10 mouse cellular contexts compared by ENCODE assay signal in the genomic region with DNA sequence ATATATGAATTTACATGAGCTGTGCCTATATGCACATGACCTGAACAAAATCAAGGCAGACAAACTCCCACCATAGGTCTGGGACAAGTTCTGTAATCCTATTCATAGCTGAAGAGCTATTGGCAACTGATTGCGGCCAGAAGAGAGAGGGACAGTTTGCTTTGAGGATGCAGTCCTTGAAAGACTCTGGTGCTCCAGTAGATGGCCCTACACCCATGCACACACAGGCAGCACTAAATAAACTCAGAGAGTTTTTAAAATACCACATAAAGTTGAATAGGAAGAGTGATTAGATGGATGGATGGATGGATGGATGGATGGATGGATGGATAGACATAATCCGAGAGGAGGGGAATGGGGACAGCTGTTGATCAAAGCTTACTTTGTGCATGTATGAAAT.
A peak's percentile ranks its signal among the peaks of the same experiment; 100 is the strongest.
DNase-seq lines count a peak whose midpoint lies in the region; ATAC-seq and TF ChIP-seq lines count a peak whose summit lies in the region.
"Had no signal": no experiment of that assay in that cellular context is flagged by ENCODE, and none has a peak within 500 bp of the region (broad histone marks: within the 10 kb centered on the region; RNA-seq: fewer than 3 reads in every experiment).

No protein-coding gene starts in this region.

- peak; percentile 53 for TF ChIP-seq CTCF in kidney, postnatal 0 days (IDR thresholded peaks at IDR 0.05; ENCODE audit: low read depth)
- TF ChIP-seq CTCF in ES-Bruce4 (IDR thresholded peaks at IDR 0.05; ENCODE audit: low read depth, low read length): peak; percentile 9
- TF ChIP-seq CTCF in lung, adult 2 months (IDR thresholded peaks at IDR 0.05; ENCODE audit: insufficient read depth, low read length): peak; percentile 53

- no peaks in the 10 kb centered on the region for H3K36me3 ChIP-seq in forebrain, embryonic 11.5 days (ENCODE audit: control insufficient read depth, insufficient read depth, low read length)
- H3K36me3 ChIP-seq in forebrain, embryonic 10.5 days (replicated peaks): no peaks in the 10 kb centered on the region
- no peaks in the 10 kb centered on the region for H3K36me3 ChIP-seq in kidney, postnatal 0 days (ENCODE audit: insufficient read depth, low read length)
- H3K36me3 ChIP-seq in kidney, embryonic 14.5 days (ENCODE audit: control insufficient read depth, insufficient read depth, low read length): no peaks in the 10 kb centered on the region
- H3K36me3 ChIP-seq in ES-Bruce4 (ENCODE audit: control insufficient read depth, insufficient read depth, low read length, poor library complexity, severe bottlenecking): no peaks in the 10 kb centered on the region
- no peaks in the 10 kb centered on the region for H3K36me3 ChIP-seq in embryonic facial prominence, embryonic 10.5 days (replicated peaks)
- H3K36me3 ChIP-seq: heart, embryonic 13.5 days had no signal

- ATAC-seq in forebrain, embryonic 11.5 days (replicated peaks; ENCODE audit: low FRiP score): peak; percentile 15; the same call in 1 of the 2 replicates
- no peak for ATAC-seq in kidney, postnatal 0 days (replicated peaks; ENCODE audit: low FRiP score, low read depth)
- ATAC-seq in kidney, embryonic 14.5 days (ENCODE audit: low FRiP score, low TSS enrichment): no peak

- TF ChIP-seq POLR2A in ES-Bruce4 (IDR thresholded peaks at IDR 0.05; ENCODE audit: insufficient read depth, low read length): no peak
- TF ChIP-seq POLR2A in lung, adult 2 months (IDR thresholded peaks at IDR 0.05; ENCODE audit: borderline replicate concordance, extremely low read depth, low read depth, low read length): no peak

- 0 out of 2 replicates have a peak, but pooled peaks cover 3% of the 10 kb centered on the region for H3K9me3 ChIP-seq in forebrain, embryonic 11.5 days (ENCODE audit: control insufficient read depth, low read length)
- H3K9me3 ChIP-seq in forebrain, embryonic 10.5 days: peaks cover 5% of the 10 kb centered on the region; the same call in 1 of the 2 replicates
- H3K9me3 ChIP-seq in kidney, postnatal 0 days (replicated peaks; ENCODE audit: low read length): no peaks in the 10 kb centered on the region
- no peaks in the 10 kb centered on the region for H3K9me3 ChIP-seq in kidney, embryonic 14.5 days (ENCODE audit: control insufficient read depth, low read length)
- H3K9me3 ChIP-seq in ES-Bruce4 (replicated peaks; ENCODE audit: control insufficient read depth, insufficient read depth, low read length, poor library complexity, severe bottlenecking): peaks cover 4% of the 10 kb centered on the region; the same call in 1 of the 2 replicates
- H3K9me3 ChIP-seq in embryonic facial prominence, embryonic 10.5 days: no peaks in the 10 kb centered on the region

- H3K4me1 ChIP-seq in forebrain, embryonic 11.5 days (replicated peaks; ENCODE audit: control insufficient read depth, insufficient read depth, low read length): no peaks in the 10 kb centered on the region
- no peaks in the 10 kb centered on the region for H3K4me1 ChIP-seq in forebrain, embryonic 10.5 days
- no peaks in the 10 kb centered on the region for H3K4me1 ChIP-seq in kidney, postnatal 0 days (replicated peaks; ENCODE audit: insufficient read depth, low read length)
- H3K4me1 ChIP-seq in kidney, embryonic 14.5 days (ENCODE audit: control insufficient read depth, insufficient read depth, low read length): no peaks in the 10 kb centered on the region
- H3K4me1 ChIP-seq in ES-Bruce4 (ENCODE audit: control insufficient read depth, insufficient read depth, low read length): no peaks in the 10 kb centered on the region
- H3K4me1 ChIP-seq in lung, adult 2 months (ENCODE audit: control insufficient read depth, insufficient read depth, low read length): no peaks in the 10 kb centered on the region
- H3K4me1 ChIP-seq in embryonic facial prominence, embryonic 10.5 days: no peaks in the 10 kb centered on the region
- H3K4me1 ChIP-seq: heart, embryonic 13.5 days had no signal

- no peak for TF ChIP-seq EP300 in ES-Bruce4 (IDR thresholded peaks at IDR 0.05; ENCODE audit: insufficient read depth, low read depth, low read length)

- 93% methylated on average over 2 of the region's 2 CpGs for WGBS in forebrain, embryonic 11.5 days
- 94% methylated on average over 2 of the region's 2 CpGs for WGBS in forebrain, embryonic 10.5 days
- 90% methylated on average over 2 of the region's 2 CpGs for WGBS in kidney, postnatal 0 days
- 85% methylated on average over 2 of the region's 2 CpGs for WGBS in kidney, embryonic 14.5 days
- 58% methylated on average over 2 of the region's 2 CpGs for WGBS in lung, adult 2 months
- WGBS in embryonic facial prominence, embryonic 10.5 days: 86% methylated on average over 2 of the region's 2 CpGs

- H3K27me3 ChIP-seq in forebrain, embryonic 11.5 days (ENCODE audit: control insufficient read depth, insufficient read depth, low read length): no peaks in the 10 kb centered on the region
- no peaks in the 10 kb centered on the region for H3K27me3 ChIP-seq in forebrain, embryonic 10.5 days (ENCODE audit: poor library complexity, severe bottlenecking)
- H3K27me3 ChIP-seq in kidney, postnatal 0 days (ENCODE audit: insufficient read depth, low read length): no peaks in the 10 kb centered on the region
- H3K27me3 ChIP-seq in kidney, embryonic 14.5 days (ENCODE audit: control insufficient read depth, insufficient read depth, low read length): no peaks in the 10 kb centered on the region
- no peaks in the 10 kb centered on the region for H3K27me3 ChIP-seq in ES-Bruce4 (ENCODE audit: control insufficient read depth, insufficient read depth, low read length, poor library complexity, severe bottlenecking)
- no peaks in the 10 kb centered on the region for H3K27me3 ChIP-seq in embryonic facial prominence, embryonic 10.5 days (replicated peaks; ENCODE audit: low read depth, poor library complexity, severe bottlenecking)
- H3K27me3 ChIP-seq: heart, embryonic 13.5 days had no signal

- no peak overlapping the region for H3K9ac ChIP-seq in forebrain, embryonic 11.5 days (ENCODE audit: low read length)
- no peak overlapping the region for H3K9ac ChIP-seq in kidney, postnatal 0 days (ENCODE audit: low read depth, low read length)
- no peak overlapping the region for H3K9ac ChIP-seq in kidney, embryonic 14.5 days (ENCODE audit: low read depth, low read length)
- no peak overlapping the region for H3K9ac ChIP-seq in ES-Bruce4 (ENCODE audit: low read depth, poor library complexity, severe bottlenecking)
- H3K9ac ChIP-seq: heart, embryonic 13.5 days; liver, embryonic 14.5 days had no signal

- no peak overlapping the region for H3K27ac ChIP-seq in forebrain, embryonic 11.5 days (ENCODE audit: low read depth, low read length)
- H3K27ac ChIP-seq in forebrain, embryonic 10.5 days: no peak overlapping the region
- H3K27ac ChIP-seq in kidney, postnatal 0 days: no peak overlapping the region
- no peak overlapping the region for H3K27ac ChIP-seq in kidney, embryonic 14.5 days (ENCODE audit: low read depth, low read length)
- no peak overlapping the region for H3K27ac ChIP-seq in ES-Bruce4 (ENCODE audit: insufficient read depth, low read length)
- no peak overlapping the region for H3K27ac ChIP-seq in embryonic facial prominence, embryonic 10.5 days (replicated peaks)
- H3K27ac ChIP-seq: heart, embryonic 13.5 days; liver, embryonic 14.5 days had no signal

- no peak overlapping the region for H3K4me2 ChIP-seq in forebrain, embryonic 11.5 days (ENCODE audit: low read depth, low read length, severe bottlenecking)
- H3K4me2 ChIP-seq in kidney, postnatal 0 days (ENCODE audit: low read length): no peak overlapping the region
- H3K4me2 ChIP-seq in kidney, embryonic 14.5 days (replicated peaks; ENCODE audit: low read depth, low read length): no peak overlapping the region
- H3K4me2 ChIP-seq: heart, embryonic 13.5 days had no signal

- DNase-seq in forebrain, embryonic 11.5 days (ENCODE audit: low spot score): no peak
- DNase-seq in forebrain, embryonic 10.5 days (ENCODE audit: extremely low spot score, low spot score): no peak
- peak; percentile 4 for DNase-seq in kidney, postnatal 0 days (ENCODE audit: low spot score)
- DNase-seq in lung, adult 2 months: no peak
- no peak for DNase-seq in embryonic facial prominence, embryonic 10.5 days (ENCODE audit: low spot score)
- DNase-seq in ovary, postnatal 14 days (ENCODE audit: low spot score): no peak

- H3K4me3 ChIP-seq in forebrain, embryonic 11.5 days (ENCODE audit: low read depth, low read length): no peak overlapping the region
- no peak overlapping the region for H3K4me3 ChIP-seq in forebrain, embryonic 10.5 days
- H3K4me3 ChIP-seq in kidney, postnatal 0 days (replicated peaks; ENCODE audit: low read depth, low read length): no peak overlapping the region
- H3K4me3 ChIP-seq in kidney, embryonic 14.5 days (ENCODE audit: low read length): no peak overlapping the region
- H3K4me3 ChIP-seq in ES-Bruce4 (ENCODE audit: low read depth, low read length): no peak overlapping the region
- no peak overlapping the region for H3K4me3 ChIP-seq in lung, adult 2 months (replicated peaks; ENCODE audit: extremely low read depth, low read depth, low read length)
- no peak overlapping the region for H3K4me3 ChIP-seq in embryonic facial prominence, embryonic 10.5 days
- H3K4me3 ChIP-seq: heart, embryonic 13.5 days had no signal
